Comparison of ENCODE assay signal across 21 mouse cellular contexts in the genomic region with DNA sequence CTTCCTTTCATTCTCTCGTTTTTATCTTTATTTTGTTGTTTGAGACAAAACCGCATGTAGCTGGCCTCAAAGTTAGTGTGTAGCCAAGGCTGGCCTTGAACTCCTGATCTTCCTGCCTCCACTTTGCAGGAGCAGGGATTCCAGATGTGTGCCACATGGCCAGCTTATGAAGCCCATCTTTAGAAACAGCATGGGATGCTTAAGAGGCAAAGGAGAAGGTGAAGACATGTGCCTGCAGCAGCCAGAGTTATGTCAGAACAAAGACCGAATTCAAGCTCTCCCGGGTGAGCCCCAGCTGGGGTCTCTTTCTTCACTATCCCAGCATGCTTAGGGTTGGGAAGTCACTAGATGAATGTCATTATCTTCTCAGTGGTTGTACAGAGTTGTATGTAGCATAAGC. TPM values are rescaled to one million over a fixed set of nuclear protein-coding genes. Genes with fewer than 3 reads are reported as not detected.
DNase-seq lines count a peak whose midpoint lies in the region; ATAC-seq and TF ChIP-seq lines count a peak whose summit lies in the region.
"Had no signal": no experiment of that assay in that cellular context is flagged by ENCODE, and none has a peak within 500 bp of the region (broad histone marks: within the 10 kb centered on the region; RNA-seq: fewer than 3 reads in every experiment).

No protein-coding gene starts in this region.

- no peak for TF ChIP-seq CTCF in midbrain, postnatal 0 days (IDR thresholded peaks at IDR 0.05)

- H3K4me3 ChIP-seq in forebrain, embryonic 15.5 days, result no peak overlapping the region
- no peak overlapping the region for H3K4me3 ChIP-seq in forebrain, embryonic 12.5 days (replicated peaks)
- H3K4me3 ChIP-seq in hindbrain, embryonic 16.5 days (ENCODE audit: low read length), result no peak overlapping the region
- no peak overlapping the region for H3K4me3 ChIP-seq in hindbrain, embryonic 12.5 days
- H3K4me3 ChIP-seq in midbrain, postnatal 0 days (ENCODE audit: low read depth, low read length), result no peak overlapping the region
- no peak overlapping the region for H3K4me3 ChIP-seq in midbrain, embryonic 13.5 days (replicated peaks)
- H3K4me3 ChIP-seq: embryonic facial prominence, embryonic 15.5 days; heart, embryonic 10.5 days; limb, embryonic 13.5 days; liver, embryonic 12.5 days had no signal

- no peaks in the 10 kb centered on the region for H3K36me3 ChIP-seq in forebrain, embryonic 15.5 days
- no peaks in the 10 kb centered on the region for H3K36me3 ChIP-seq in forebrain, embryonic 12.5 days (replicated peaks)
- no peaks in the 10 kb centered on the region for H3K36me3 ChIP-seq in hindbrain, embryonic 16.5 days (ENCODE audit: control insufficient read depth, insufficient read depth, low read length)
- no peaks in the 10 kb centered on the region for H3K36me3 ChIP-seq in hindbrain, embryonic 12.5 days
- H3K36me3 ChIP-seq in midbrain, postnatal 0 days (ENCODE audit: insufficient read depth, low read length), result no peaks in the 10 kb centered on the region
- no peaks in the 10 kb centered on the region for H3K36me3 ChIP-seq in midbrain, embryonic 13.5 days
- H3K36me3 ChIP-seq: embryonic facial prominence, embryonic 15.5 days; heart, embryonic 10.5 days; limb, embryonic 13.5 days; liver, embryonic 12.5 days had no signal

- no peaks in the 10 kb centered on the region for H3K27me3 ChIP-seq in forebrain, embryonic 15.5 days
- no peaks in the 10 kb centered on the region for H3K27me3 ChIP-seq in forebrain, embryonic 12.5 days
- H3K27me3 ChIP-seq in hindbrain, embryonic 16.5 days (replicated peaks; ENCODE audit: control insufficient read depth, insufficient read depth, low read length), result no peaks in the 10 kb centered on the region
- no peaks in the 10 kb centered on the region for H3K27me3 ChIP-seq in hindbrain, embryonic 12.5 days
- no peaks in the 10 kb centered on the region for H3K27me3 ChIP-seq in midbrain, postnatal 0 days (ENCODE audit: insufficient read depth, low read length)
- no peaks in the 10 kb centered on the region for H3K27me3 ChIP-seq in midbrain, embryonic 13.5 days
- H3K27me3 ChIP-seq: embryonic facial prominence, embryonic 15.5 days; limb, embryonic 13.5 days; liver, embryonic 12.5 days had no signal

- H3K9ac ChIP-seq in forebrain, embryonic 15.5 days (replicated peaks), result no peak overlapping the region
- no peak overlapping the region for H3K9ac ChIP-seq in forebrain, embryonic 12.5 days
- H3K9ac ChIP-seq in hindbrain, embryonic 16.5 days (ENCODE audit: low read depth, low read length), result no peak overlapping the region
- no peak overlapping the region for H3K9ac ChIP-seq in hindbrain, embryonic 12.5 days
- H3K9ac ChIP-seq in midbrain, postnatal 0 days (replicated peaks; ENCODE audit: low read length, poor library complexity, severe bottlenecking), result no peak overlapping the region
- H3K9ac ChIP-seq in midbrain, embryonic 13.5 days (replicated peaks), result no peak overlapping the region
- H3K9ac ChIP-seq: embryonic facial prominence, embryonic 15.5 days; limb, embryonic 13.5 days; liver, embryonic 12.5 days had no signal

- 51% methylated on average over 4 of the region's 4 CpGs for WGBS in forebrain, embryonic 15.5 days
- 73% methylated on average over 4 of the region's 4 CpGs for WGBS in forebrain, embryonic 12.5 days
- WGBS in hindbrain, embryonic 16.5 days, result 55% methylated on average over 4 of the region's 4 CpGs
- WGBS in hindbrain, embryonic 12.5 days, result 66% methylated on average over 4 of the region's 4 CpGs
- 68% methylated on average over 4 of the region's 4 CpGs for WGBS in midbrain, postnatal 0 days
- 68% methylated on average over 4 of the region's 4 CpGs for WGBS in midbrain, embryonic 13.5 days

- DNase-seq in midbrain, postnatal 0 days (ENCODE audit: low spot score), result no peak
- peak; percentile 59 for DNase-seq in forelimb bud, embryonic 11.5 days (ENCODE audit: low read depth, low spot score)
- DNase-seq in c-Kit-positive CD71-positive TER-119-positive erythroid progenitor cells, embryonic 14.5 days (ENCODE audit: low spot score), result no peak
- DNase-seq: adrenal gland, adult 8-10 months; kidney, adult 9 months; kidney, postnatal 14 days; lung, adult 18-20 months; lung, postnatal 10 days; thymus, adult 2 months; thymus, postnatal 4 days had no signal

- no peak overlapping the region for H3K4me2 ChIP-seq in forebrain, embryonic 15.5 days (replicated peaks)
- no peak overlapping the region for H3K4me2 ChIP-seq in forebrain, embryonic 12.5 days
- H3K4me2 ChIP-seq in hindbrain, embryonic 16.5 days (ENCODE audit: low read length), result no peak overlapping the region
- H3K4me2 ChIP-seq in hindbrain, embryonic 12.5 days (replicated peaks), result no peak overlapping the region
- no peak overlapping the region for H3K4me2 ChIP-seq in midbrain, postnatal 0 days (ENCODE audit: low read depth, low read length, poor library complexity, severe bottlenecking)
- H3K4me2 ChIP-seq in midbrain, embryonic 13.5 days (replicated peaks), result no peak overlapping the region
- H3K4me2 ChIP-seq: embryonic facial prominence, embryonic 15.5 days; limb, embryonic 13.5 days; liver, embryonic 12.5 days had no signal

- ATAC-seq in forebrain, embryonic 15.5 days (replicated peaks), result no peak; the same call in 1 of the 2 replicates
- ATAC-seq in forebrain, embryonic 12.5 days (ENCODE audit: low FRiP score), result no peak
- peak; percentile 21; the same call in 1 of the 2 replicates for ATAC-seq in hindbrain, embryonic 16.5 days
- no peak for ATAC-seq in hindbrain, embryonic 12.5 days (ENCODE audit: low FRiP score)
- 0 out of 2 replicates have a peak, but pooled peaks have one; percentile 50 for ATAC-seq in midbrain, postnatal 0 days (ENCODE audit: low FRiP score)
- ATAC-seq in midbrain, embryonic 13.5 days, result no peak
- ATAC-seq: activated CD4-positive, CD25-positive, alpha-beta regulatory T cell, adult 4 months; intestine, embryonic 16.5 days; liver, embryonic 12.5 days had no signal

- H3K27ac ChIP-seq in forebrain, embryonic 15.5 days (replicated peaks), result peak overlapping the region; percentile 38; the same call in 1 of the 2 replicates
- no peak overlapping the region for H3K27ac ChIP-seq in forebrain, embryonic 12.5 days
- peak overlapping the region; percentile 76 for H3K27ac ChIP-seq in hindbrain, embryonic 16.5 days (ENCODE audit: low read depth, low read length)
- no peak overlapping the region for H3K27ac ChIP-seq in hindbrain, embryonic 12.5 days
- H3K27ac ChIP-seq in midbrain, postnatal 0 days (ENCODE audit: low read depth, low read length), result 0 out of 2 replicates have a peak overlapping the region, but pooled peaks have one; percentile 26
- no peak overlapping the region for H3K27ac ChIP-seq in midbrain, embryonic 13.5 days
- H3K27ac ChIP-seq: embryonic facial prominence, embryonic 15.5 days; heart, embryonic 10.5 days; limb, embryonic 13.5 days; liver, embryonic 12.5 days had no signal

- no peaks in the 10 kb centered on the region for H3K9me3 ChIP-seq in forebrain, embryonic 15.5 days
- H3K9me3 ChIP-seq in forebrain, embryonic 12.5 days, result no peaks in the 10 kb centered on the region
- no peaks in the 10 kb centered on the region for H3K9me3 ChIP-seq in hindbrain, embryonic 16.5 days (ENCODE audit: control insufficient read depth, low read length)
- H3K9me3 ChIP-seq in hindbrain, embryonic 12.5 days (replicated peaks), result no peaks in the 10 kb centered on the region
- no peaks in the 10 kb centered on the region for H3K9me3 ChIP-seq in midbrain, postnatal 0 days (ENCODE audit: low read length)
- H3K9me3 ChIP-seq in midbrain, embryonic 13.5 days, result no peaks in the 10 kb centered on the region
- H3K9me3 ChIP-seq: embryonic facial prominence, embryonic 15.5 days; heart, embryonic 10.5 days; limb, embryonic 13.5 days; liver, embryonic 12.5 days had no signal

- H3K4me1 ChIP-seq in forebrain, embryonic 15.5 days, result peaks cover 21% of the 10 kb centered on the region
- H3K4me1 ChIP-seq in forebrain, embryonic 12.5 days, result peaks cover 7% of the 10 kb centered on the region
- peaks cover 5% of the 10 kb centered on the region; the same call in 1 of the 2 replicates for H3K4me1 ChIP-seq in hindbrain, embryonic 16.5 days (ENCODE audit: control insufficient read depth, insufficient read depth, low read depth, low read length)
- H3K4me1 ChIP-seq in hindbrain, embryonic 12.5 days, result no peaks in the 10 kb centered on the region
- H3K4me1 ChIP-seq in midbrain, postnatal 0 days (ENCODE audit: insufficient read depth, low read length), result peaks cover 4% of the 10 kb centered on the region; the same call in 1 of the 2 replicates
- peaks cover 9% of the 10 kb centered on the region; the same call in 1 of the 2 replicates for H3K4me1 ChIP-seq in midbrain, embryonic 13.5 days (replicated peaks)
- H3K4me1 ChIP-seq: heart, embryonic 10.5 days; liver, embryonic 12.5 days had no signal

RNA-seq across cellular contexts. Expression of gene Nuf2, which starts 46.7 kb away (rescaled TPM):
- polyA plus RNA-seq in forebrain, embryonic 15.5 days (2015; fragmentation: Nextera tagmentation; extraction: Ambion mirVana), result 31.6 and 34.7 TPM in 2 replicates
- 84.3 and 86.3 TPM in 2 replicates for polyA plus RNA-seq in forebrain, embryonic 12.5 days (2016; fragmentation: Nextera tagmentation; extraction: Ambion mirVana)
- polyA plus RNA-seq in hindbrain, embryonic 16.5 days (2015; fragmentation: Nextera tagmentation; extraction: Ambion mirVana), result 13.1 and 15.7 TPM in 2 replicates
- 47.1 and 47.9 TPM in 2 replicates for polyA plus RNA-seq in hindbrain, embryonic 12.5 days (2016; fragmentation: Nextera tagmentation; extraction: Ambion mirVana)
- total RNA-seq in midbrain, postnatal 0 days (2014; rRNA removed), result 3.5 and 3.7 TPM in 2 replicates
- polyA plus RNA-seq in midbrain, postnatal 0 days (2015; fragmentation: Nextera tagmentation; extraction: Ambion mirVana), result 4.2 and 4.7 TPM in 2 replicates
- 29.8 and 34.1 TPM in 2 replicates for polyA plus RNA-seq in midbrain, embryonic 13.5 days (2015; fragmentation: Nextera tagmentation; extraction: Ambion mirVana)

Comparison
In these comparisons a context has a peak if more than half of its experiments do, and no peak if none do; other contexts are left out.
1. ATAC-seq: peak in hindbrain, embryonic 16.5 days (single experiment) and midbrain, postnatal 0 days (single experiment); none in forebrain, embryonic 15.5 days (single experiment), forebrain, embryonic 12.5 days (single experiment), hindbrain, embryonic 12.5 days (single experiment) and midbrain, embryonic 13.5 days (single experiment).
2. H3K27ac ChIP-seq: peak in forebrain, embryonic 15.5 days (single experiment), hindbrain, embryonic 16.5 days (single experiment) and midbrain, postnatal 0 days (single experiment); none in forebrain, embryonic 12.5 days (single experiment), hindbrain, embryonic 12.5 days (single experiment) and midbrain, embryonic 13.5 days (single experiment).